Mouse (Mus musculus) ES-E14 (cell line): ENCODE measurements around the gene Olfr215.
A peak's percentile ranks its signal among the peaks of the same experiment; 100 is the strongest.

ENCODE experiments used
- CHD2 ChIP-seq: IDR thresholded peaks from 2 replicates; pipeline ENCODE4 v1.6.1; 2014; ENCODE audit warnings: mild to moderate bottlenecking, low read depth, low read length, inconsistent platforms
- HCFC1 ChIP-seq: IDR thresholded peaks from 2 replicates; pipeline ENCODE4 v1.6.1; 2012; ENCODE audit warnings: low read length, inconsistent platforms, borderline replicate concordance; ENCODE audit not compliant: insufficient read depth
- MAFK ChIP-seq: IDR thresholded peaks from 2 replicates; pipeline ENCODE4 v1.6.1; 2014; ENCODE audit warnings: mild to moderate bottlenecking, low read depth, low read length, inconsistent platforms; ENCODE audit not compliant: insufficient read depth
- ZC3H11A ChIP-seq: IDR thresholded peaks from 2 replicates; pipeline ENCODE4 v1.6.1; 2012; ENCODE audit warnings: low read depth, mild to moderate bottlenecking, inconsistent platforms, low read length, borderline replicate concordance
- ZNF384 ChIP-seq: IDR thresholded peaks from 2 replicates; pipeline ENCODE4 v1.6.1; 2012; ENCODE audit warnings: low read depth, low read length, inconsistent platforms

DNA sequence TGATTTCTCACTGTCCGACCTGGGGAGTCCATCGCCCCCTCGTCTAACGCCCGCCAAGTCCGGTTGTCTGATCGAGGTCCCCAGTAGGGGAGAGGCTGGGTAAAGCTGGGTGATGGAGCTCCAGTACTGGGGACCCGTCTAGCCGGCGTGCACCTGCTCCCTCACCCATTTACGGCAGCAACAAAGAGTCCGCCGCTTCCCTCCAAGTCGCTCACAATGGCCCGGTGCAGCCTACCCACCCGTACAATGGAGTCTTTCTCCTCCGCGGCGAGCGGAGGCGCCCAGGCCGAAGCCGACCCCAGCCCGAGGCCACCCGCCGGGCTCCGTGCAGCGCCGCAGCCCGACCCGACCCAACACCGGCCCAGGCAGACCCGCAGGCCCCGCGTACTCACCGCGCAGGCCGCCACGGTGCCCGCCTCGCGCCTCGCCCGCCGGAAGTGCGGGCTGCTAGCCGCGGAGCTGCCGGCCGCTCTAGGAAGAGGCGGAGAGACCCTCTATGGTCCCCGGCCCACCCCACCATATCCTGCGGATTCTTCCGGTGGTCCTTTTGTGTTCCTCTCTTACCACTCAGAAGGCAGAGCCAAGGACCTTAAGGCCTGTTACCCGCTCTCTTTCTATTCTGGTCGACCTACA lies 44.7 kb upstream of the Olfr215 start, which contains the start of gene Zfp422:
- peak; percentile 27; the same call in 1 of the 2 replicates for TF ChIP-seq HCFC1
- TF ChIP-seq ZC3H11A: no peak
- no peak for TF ChIP-seq MAFK
- no peak for TF ChIP-seq ZNF384
- no peak for TF ChIP-seq CHD2
